Mouse (Mus musculus): ENCODE results near the gene B9d2. TPM values are rescaled to one million over a fixed set of nuclear protein-coding genes. Genes with fewer than 3 reads are reported as not detected.

Gene B9d2
- polyA plus RNA-seq, 1 experiment from 2014 or later, result 35.0 TPM

DNA sequence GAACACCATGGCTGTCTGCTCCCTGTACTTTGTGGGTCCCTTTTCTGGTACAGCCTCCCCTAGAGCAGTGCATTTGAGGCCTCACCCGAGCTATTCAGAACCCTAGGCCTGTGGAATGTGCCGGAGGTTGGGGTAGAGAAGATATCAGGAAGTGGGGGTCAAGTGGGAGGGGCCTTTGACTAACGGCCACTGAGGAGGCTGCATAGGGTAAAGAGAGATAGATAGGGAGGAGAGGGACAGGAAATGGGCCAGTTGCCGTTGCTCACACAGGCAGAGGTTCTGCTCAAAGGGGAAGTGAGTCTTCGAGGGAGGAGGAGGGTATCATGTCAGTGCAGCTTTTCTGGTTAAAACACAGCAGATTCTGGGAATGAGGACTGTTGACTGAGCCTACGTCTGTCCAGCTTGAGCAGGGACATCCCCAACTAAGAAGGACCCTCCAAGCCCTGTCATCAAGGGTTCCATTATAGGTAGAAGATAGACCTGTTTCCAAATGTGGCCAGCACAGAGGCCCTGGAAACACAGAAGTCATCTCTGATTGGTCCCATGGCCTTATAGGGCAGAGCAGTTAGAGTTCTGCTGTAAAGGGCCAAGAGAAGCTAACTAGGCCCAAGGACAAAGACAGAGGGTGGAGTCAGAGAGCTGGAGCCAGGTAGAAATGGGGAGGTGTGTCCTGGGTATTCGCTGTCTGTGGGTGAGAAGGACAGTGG is 3.0 kb downstream of the B9d2 start:
- H3K4me1 ChIP-seq (ENCODE audit: insufficient read depth, low read length), result peaks cover 32% of the 10 kb centered on the region
- H3K27me3 ChIP-seq (ENCODE audit: insufficient read depth, low read length), result peaks cover 12% of the 10 kb centered on the region
- H3K4me2 ChIP-seq (replicated peaks; ENCODE audit: low read depth, low read length), result no peak overlapping the region
- no peaks in the 10 kb centered on the region for H3K9me3 ChIP-seq (ENCODE audit: low read length)
- no peak for ATAC-seq (ENCODE audit: low FRiP score, low TSS enrichment)
- no peak overlapping the region for H3K4me3 ChIP-seq (ENCODE audit: low read length)
- no peaks in the 10 kb centered on the region for H3K36me3 ChIP-seq (ENCODE audit: insufficient read depth, low read length)
- no peak overlapping the region; the same call in 1 of the 2 replicates for H3K9ac ChIP-seq (replicated peaks; ENCODE audit: low read length)
- 60% methylated on average over 7 of the region's 7 CpGs for WGBS
- H3K27ac ChIP-seq (ENCODE audit: low read length), result 0 out of 2 replicates have a peak overlapping the region, but pooled peaks have one; percentile 25

- 96% methylated on average over 6 of the region's 6 CpGs for WGBS
- no peak for ATAC-seq (ENCODE audit: low FRiP score, low TSS enrichment)
- Histone ChIP-seq H3K4me2 (replicated peaks; ENCODE audit: low read depth, low read length) (no peak overlapping the region), H3K27ac (ENCODE audit: low read length) (no peak overlapping the region), H3K9ac (replicated peaks; ENCODE audit: low read length) (no peak overlapping the region), H3K27me3 (ENCODE audit: insufficient read depth, low read length) (peaks cover 16% of the 10 kb centered on the region), H3K4me1 (ENCODE audit: insufficient read depth, low read length) (peaks cover 43% of the 10 kb centered on the region), H3K36me3 (ENCODE audit: insufficient read depth, low read length) (no peaks in the 10 kb centered on the region), H3K9me3 (ENCODE audit: low read length) (no peaks in the 10 kb centered on the region), H3K4me3 (ENCODE audit: low read length) (no peak overlapping the region)
Observed at GRCm38 (mm10) chr7:25684659-25685058, 4.1 kb downstream of the B9d2 start.

DNA sequence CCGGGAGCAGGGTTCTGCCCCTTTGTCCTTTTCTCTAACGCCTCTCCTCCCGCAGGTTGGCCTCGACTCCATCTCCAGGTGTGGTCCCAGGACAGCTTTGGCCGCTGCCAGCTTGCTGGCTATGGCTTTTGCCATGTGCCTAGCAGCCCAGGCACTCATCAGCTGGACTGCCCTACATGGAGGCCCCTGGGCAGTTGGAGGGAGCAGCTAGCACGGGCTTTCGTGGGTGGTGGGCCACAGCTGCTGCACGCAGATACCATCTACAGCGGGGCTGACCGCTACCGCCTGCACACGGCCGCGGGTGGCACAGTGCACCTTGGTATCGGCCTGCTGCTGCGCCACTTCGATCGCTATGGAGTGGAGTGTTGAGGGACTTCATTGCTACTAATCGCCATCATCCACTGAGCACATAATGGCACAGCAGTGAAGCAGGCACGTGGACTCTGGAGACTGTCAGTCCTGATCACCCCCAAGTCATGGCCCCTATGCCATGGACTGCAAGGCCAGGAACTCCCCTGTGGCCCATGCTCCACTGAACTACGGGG is 5.4 kb downstream of the B9d2 start:
- ATAC-seq (ENCODE audit: low FRiP score, low TSS enrichment), result no peak
- peaks cover 40% of the 10 kb centered on the region for H3K4me1 ChIP-seq (ENCODE audit: insufficient read depth, low read length)
- H3K9ac ChIP-seq (replicated peaks; ENCODE audit: low read length), result peak overlapping the region; percentile 31; the same call in 1 of the 2 replicates

GRCm38 (mm10) chr7:25686680-25687531 is 6.3 kb downstream of the B9d2 start, which contains the start of gene Tgfb1:
TSS of gene Tgfb1 (plus strand) at chr7:25687002.
- peak within 1 kb of the TSS; percentile 93 for H3K4me2 ChIP-seq (replicated peaks; ENCODE audit: low read depth, low read length)
- H3K4me3 ChIP-seq (ENCODE audit: low read length), result peak within 1 kb of the TSS; percentile 70
- H3K27me3 ChIP-seq (ENCODE audit: insufficient read depth, low read length), result peaks cover 21% of the 10 kb centered on the region
- peak within 1 kb of the TSS; percentile 83 for H3K27ac ChIP-seq (ENCODE audit: low read length)
- peak; percentile 52 for ATAC-seq (ENCODE audit: low FRiP score, low TSS enrichment)
- H3K9me3 ChIP-seq (ENCODE audit: low read length), result no peaks in the 10 kb centered on the region
- peaks cover 37% of the 10 kb centered on the region for H3K4me1 ChIP-seq (ENCODE audit: insufficient read depth, low read length)
- WGBS, result under 1% methylated on average over 54 of the region's 69 CpGs
- H3K36me3 ChIP-seq (ENCODE audit: insufficient read depth, low read length), result no peaks in the 10 kb centered on the region
- H3K9ac ChIP-seq (replicated peaks; ENCODE audit: low read length), result peak within 1 kb of the TSS; percentile 82

More for the DNA sequence above, 5.4 kb downstream of the B9d2 start:
- no peaks in the 10 kb centered on the region for H3K9me3 ChIP-seq (ENCODE audit: low read length)
- H3K4me3 ChIP-seq (ENCODE audit: low read length), result peak overlapping the region; percentile 70
- H3K4me2 ChIP-seq (replicated peaks; ENCODE audit: low read depth, low read length), result peak overlapping the region; percentile 93
- no peaks in the 10 kb centered on the region for H3K36me3 ChIP-seq (ENCODE audit: insufficient read depth, low read length)
- H3K27ac ChIP-seq (ENCODE audit: low read length), result no peak overlapping the region
- 71% methylated on average over 21 of the region's 21 CpGs for WGBS
- peaks cover 21% of the 10 kb centered on the region for H3K27me3 ChIP-seq (ENCODE audit: insufficient read depth, low read length)

- Histone ChIP-seq H3K4me3 (ENCODE audit: low read length) (peak overlapping the region; percentile 70), H3K9me3 (ENCODE audit: low read length) (no peaks in the 10 kb centered on the region), H3K27ac (ENCODE audit: low read length) (peak overlapping the region; percentile 83), H3K9ac (replicated peaks; ENCODE audit: low read length) (peak overlapping the region; percentile 82), H3K4me1 (ENCODE audit: insufficient read depth, low read length) (peaks cover 37% of the 10 kb centered on the region), H3K27me3 (ENCODE audit: insufficient read depth, low read length) (peaks cover 21% of the 10 kb centered on the region), H3K4me2 (replicated peaks; ENCODE audit: low read depth, low read length) (peak overlapping the region; percentile 93), H3K36me3 (ENCODE audit: insufficient read depth, low read length) (no peaks in the 10 kb centered on the region)
- no peak for ATAC-seq (ENCODE audit: low FRiP score, low TSS enrichment)
- under 1% methylated on average over 47 of the region's 47 CpGs for WGBS
Observed at GRCm38 (mm10) chr7:25687811-25688401, 7.3 kb downstream of the B9d2 start.

- Histone ChIP-seq H3K36me3 (ENCODE audit: insufficient read depth, low read length) (no peaks in the 10 kb centered on the region), H3K27ac (ENCODE audit: low read length) (peak overlapping the region; percentile 32), H3K4me2 (replicated peaks; ENCODE audit: low read depth, low read length) (peak overlapping the region; percentile 93), H3K27me3 (ENCODE audit: insufficient read depth, low read length) (peaks cover 21% of the 10 kb centered on the region), H3K9ac (replicated peaks; ENCODE audit: low read length) (peak overlapping the region; percentile 82), H3K4me1 (ENCODE audit: insufficient read depth, low read length) (peaks cover 34% of the 10 kb centered on the region), H3K4me3 (ENCODE audit: low read length) (peak overlapping the region; percentile 70), H3K9me3 (ENCODE audit: low read length) (no peaks in the 10 kb centered on the region)
- 1% methylated on average over 44 of the region's 52 CpGs for WGBS
- peak; percentile 53 for ATAC-seq (ENCODE audit: low FRiP score, low TSS enrichment)
Observed at GRCm38 (mm10) chr7:25688810-25689586, 8.4 kb downstream of the B9d2 start.

DNA sequence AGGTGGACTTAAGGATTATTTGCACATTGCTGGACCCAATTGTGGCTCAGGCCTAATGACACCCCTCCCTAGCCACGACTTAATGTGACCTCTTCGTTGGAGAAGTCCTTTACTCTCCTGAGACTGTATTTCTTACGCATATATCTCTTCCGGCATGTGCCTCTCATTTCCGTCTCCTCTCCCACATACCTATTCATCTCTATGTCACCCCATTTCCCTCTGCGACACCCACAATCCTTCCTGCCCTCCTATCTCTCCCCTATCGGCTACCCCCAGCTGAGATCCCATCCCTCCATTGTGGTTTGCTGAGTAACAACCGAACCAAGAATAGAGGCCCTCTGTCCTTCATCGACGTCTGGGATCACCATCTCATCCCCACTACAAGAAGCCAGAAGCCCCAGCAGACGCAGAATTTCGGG is 9.0 kb downstream of the B9d2 start:
- peak overlapping the region; percentile 32 for H3K27ac ChIP-seq (ENCODE audit: low read length)
- WGBS, result 4% methylated on average over 12 of the region's 12 CpGs
- H3K4me3 ChIP-seq (ENCODE audit: low read length), result peak overlapping the region; percentile 70
- no peaks in the 10 kb centered on the region for H3K9me3 ChIP-seq (ENCODE audit: low read length)
- H3K4me1 ChIP-seq (ENCODE audit: insufficient read depth, low read length), result peaks cover 34% of the 10 kb centered on the region
- H3K4me2 ChIP-seq (replicated peaks; ENCODE audit: low read depth, low read length), result peak overlapping the region; percentile 93
- peaks cover 21% of the 10 kb centered on the region for H3K27me3 ChIP-seq (ENCODE audit: insufficient read depth, low read length)
- no peaks in the 10 kb centered on the region for H3K36me3 ChIP-seq (ENCODE audit: insufficient read depth, low read length)
- ATAC-seq (ENCODE audit: low FRiP score, low TSS enrichment), result no peak
- peak overlapping the region; percentile 82 for H3K9ac ChIP-seq (replicated peaks; ENCODE audit: low read length)

DNA sequence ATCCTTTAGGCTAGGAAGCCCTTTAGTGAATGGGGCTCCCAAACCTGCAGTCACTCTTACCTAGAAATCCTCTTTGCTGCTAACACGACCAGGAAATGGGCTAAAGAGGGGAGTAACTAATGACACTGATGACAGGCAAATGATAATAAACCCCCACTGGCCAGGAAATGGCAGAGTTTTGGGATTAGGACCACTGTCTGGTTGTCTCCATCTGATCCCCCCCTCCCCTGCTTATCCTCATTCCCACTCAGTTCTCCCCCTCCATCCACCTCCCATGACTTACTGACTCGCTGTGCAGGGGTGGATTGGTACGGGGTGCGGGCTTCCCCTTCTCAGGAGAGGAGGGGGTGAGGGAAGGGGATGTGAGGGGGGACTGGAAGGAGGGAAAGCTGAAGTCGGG is 9.5 kb downstream of the B9d2 start:
- no peak for ATAC-seq (ENCODE audit: low FRiP score, low TSS enrichment)
- H3K9ac ChIP-seq (replicated peaks; ENCODE audit: low read length), result 0 out of 2 replicates have a peak overlapping the region, but pooled peaks have one; percentile 23
- H3K4me1 ChIP-seq (ENCODE audit: insufficient read depth, low read length), result peaks cover 34% of the 10 kb centered on the region
- H3K4me2 ChIP-seq (replicated peaks; ENCODE audit: low read depth, low read length), result peak overlapping the region; percentile 93
- H3K4me3 ChIP-seq (ENCODE audit: low read length), result peak overlapping the region; percentile 70
- H3K36me3 ChIP-seq (ENCODE audit: insufficient read depth, low read length), result no peaks in the 10 kb centered on the region
- H3K27me3 ChIP-seq (ENCODE audit: insufficient read depth, low read length), result peaks cover 21% of the 10 kb centered on the region
- H3K9me3 ChIP-seq (ENCODE audit: low read length), result no peaks in the 10 kb centered on the region
- 0 out of 2 replicates have a peak overlapping the region, but pooled peaks have one; percentile 32 for H3K27ac ChIP-seq (ENCODE audit: low read length)
- WGBS, result 37% methylated on average over 5 of the region's 5 CpGs

- Histone ChIP-seq H3K36me3 (ENCODE audit: insufficient read depth, low read length) (no peaks in the 10 kb centered on the region), H3K4me1 (ENCODE audit: insufficient read depth, low read length) (peaks cover 9% of the 10 kb centered on the region), H3K9ac (replicated peaks; ENCODE audit: low read length) (no peak overlapping the region), H3K9me3 (ENCODE audit: low read length) (no peaks in the 10 kb centered on the region), H3K27ac (ENCODE audit: low read length) (no peak overlapping the region), H3K27me3 (ENCODE audit: insufficient read depth, low read length) (peaks cover 9% of the 10 kb centered on the region; the same call in 1 of the 2 replicates), H3K4me3 (ENCODE audit: low read length) (no peak overlapping the region), H3K4me2 (replicated peaks; ENCODE audit: low read depth, low read length) (no peak overlapping the region)
- 64% methylated on average over 8 of the region's 8 CpGs for WGBS
- ATAC-seq (ENCODE audit: low FRiP score, low TSS enrichment), result no peak
Observed at GRCm38 (mm10) chr7:25694104-25694503, 13.5 kb downstream of the B9d2 start.

Measured in kidney, embryonic 16.5 days (tissue).